Mouse (Mus musculus) embryonic stem cell, embryonic (primary cell): Measurements from ENCODE around the gene Epha3.

ENCODE experiments used
- CTCF ChIA-PET, 4 experiments: fragments of 300-600 bp in 2 of 4; fragments of 350-600 bp in 2 of 4; sonication (Branson Sonifier 250); formaldehyde crosslinking; loops; one replicate each; lab custom pipeline; 2022; ENCODE audit warnings: inconsistent platforms in 2 of 4; lab: Charles Lee
- POLR2A ChIA-PET, 4 experiments: fragments of 300-600 bp in 2 of 4; fragments of 350-600 bp in 2 of 4; sonication (Branson Sonifier 250); formaldehyde crosslinking; loops; one replicate each; lab custom pipeline; 2022; ENCODE audit warnings: antibody characterized with exemption in 4 of 4, inconsistent platforms in 1 of 4; lab: Charles Lee

The Epha3 gene

DNA sequence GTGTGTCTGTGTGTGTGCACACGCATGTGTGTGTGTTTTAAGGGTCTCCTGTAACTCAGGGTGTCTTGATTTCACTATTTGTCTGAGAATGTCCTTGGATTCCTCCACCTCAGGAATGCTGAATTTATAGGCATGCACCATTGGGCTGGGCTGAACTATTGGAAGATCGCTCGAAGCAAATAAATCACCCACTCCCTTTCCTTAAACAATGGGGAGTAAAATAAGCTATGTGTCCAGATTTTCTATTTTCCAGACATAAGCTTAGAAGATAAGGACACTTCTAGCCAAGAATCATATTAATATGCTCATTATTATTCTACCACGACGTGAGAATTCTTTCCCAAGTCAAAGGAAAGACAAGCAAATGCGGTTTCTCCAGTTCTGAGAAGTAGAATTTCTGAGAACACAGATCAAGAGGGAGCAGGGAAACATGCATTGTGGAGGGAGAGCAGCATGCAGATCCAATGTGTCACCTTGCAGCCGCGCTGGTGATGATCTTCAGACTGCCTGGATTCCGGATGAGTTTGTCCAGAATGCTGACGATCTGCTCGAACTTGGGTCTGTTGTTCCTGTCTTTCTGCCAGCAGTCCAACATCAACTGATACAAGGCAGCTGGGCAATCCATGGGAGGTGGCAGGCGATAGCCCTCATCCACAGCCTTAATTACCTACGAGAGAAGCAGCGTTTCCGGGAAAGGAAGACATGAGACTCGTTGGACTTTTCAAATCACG is 297.7 kb downstream of the Epha3 start:
- POLR2A ChIA-PET = no interaction called here
- CTCF ChIA-PET = no interaction called here

DNA sequence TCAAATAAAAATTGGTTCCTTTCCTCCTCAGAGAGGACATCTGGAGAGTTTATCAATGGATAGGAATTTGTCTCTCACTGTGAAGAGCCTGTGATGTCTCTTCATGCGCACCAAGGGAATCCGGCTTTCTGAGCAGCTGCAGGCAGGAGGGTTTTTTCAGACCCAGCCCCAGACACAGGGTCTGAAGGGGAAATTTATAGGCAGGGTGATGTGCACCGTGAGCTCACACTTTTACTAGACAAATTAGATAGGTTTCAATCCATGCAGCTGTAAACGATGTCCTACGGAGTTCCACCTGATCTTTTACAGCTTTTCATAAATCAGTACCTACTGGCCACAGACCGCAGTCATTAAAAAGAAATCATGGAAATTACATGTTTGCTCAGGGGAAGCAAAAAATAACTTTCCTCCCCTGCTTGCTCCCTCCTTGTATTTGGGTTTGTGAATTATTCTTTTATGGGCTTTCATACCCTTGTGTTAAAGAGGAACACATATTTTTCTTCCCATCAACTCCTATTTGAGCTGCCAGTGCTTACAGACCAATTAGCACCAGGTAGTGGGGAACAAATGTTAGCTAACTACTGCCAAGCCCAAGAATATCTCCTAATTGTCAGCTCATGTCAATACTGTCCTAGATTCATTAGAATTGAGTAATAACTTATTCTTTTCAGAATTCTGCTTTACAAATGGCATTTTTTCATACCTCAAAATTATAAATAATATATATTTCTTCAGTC is 307.4 kb downstream of the Epha3 start:
- ChIA-PET CTCF (no interaction called here), POLR2A (no interaction called here)

DNA sequence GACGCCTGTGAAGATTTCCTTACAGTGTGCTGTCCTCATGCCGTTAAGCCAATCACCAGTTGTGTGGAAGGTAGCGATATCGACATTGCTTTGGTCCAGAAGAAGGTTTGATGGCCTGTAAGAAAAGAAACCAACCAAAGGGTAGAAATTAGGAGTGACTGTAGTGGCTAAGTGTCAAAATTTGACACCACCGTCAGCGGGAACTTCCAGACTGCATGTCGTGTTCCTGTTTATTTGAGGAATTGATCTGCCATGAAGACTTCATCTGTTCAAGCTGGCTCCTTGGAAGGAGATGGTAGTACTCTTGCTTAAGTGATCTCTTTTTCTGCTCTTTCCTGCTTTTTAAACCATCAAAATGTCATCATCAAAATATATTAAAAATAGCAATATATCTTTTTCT is 311.4 kb downstream of the Epha3 start:
- POLR2A ChIA-PET = no interaction called here
- CTCF ChIA-PET = no interaction called here

DNA sequence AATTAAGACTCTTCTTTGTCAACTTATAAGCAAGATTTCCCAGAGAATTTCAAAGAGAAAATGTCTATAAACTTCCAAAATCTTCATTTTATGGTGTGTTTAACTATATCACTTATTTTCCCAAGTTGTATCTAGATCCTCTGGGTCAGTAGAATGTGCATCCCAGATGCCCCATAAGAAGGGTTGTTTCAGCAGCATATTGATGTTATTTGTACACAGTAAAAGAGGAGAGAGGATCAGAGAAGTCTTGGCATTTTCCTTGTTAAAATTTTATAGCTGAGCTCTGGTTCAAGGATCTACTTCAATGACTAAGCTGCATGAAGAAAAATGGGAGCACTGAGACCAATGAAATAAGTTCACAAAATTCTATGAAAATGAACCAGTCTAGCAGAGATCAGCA is 324.5 kb downstream of the Epha3 start:
- ChIA-PET POLR2A (no interaction called here), CTCF (no interaction called here)

DNA sequence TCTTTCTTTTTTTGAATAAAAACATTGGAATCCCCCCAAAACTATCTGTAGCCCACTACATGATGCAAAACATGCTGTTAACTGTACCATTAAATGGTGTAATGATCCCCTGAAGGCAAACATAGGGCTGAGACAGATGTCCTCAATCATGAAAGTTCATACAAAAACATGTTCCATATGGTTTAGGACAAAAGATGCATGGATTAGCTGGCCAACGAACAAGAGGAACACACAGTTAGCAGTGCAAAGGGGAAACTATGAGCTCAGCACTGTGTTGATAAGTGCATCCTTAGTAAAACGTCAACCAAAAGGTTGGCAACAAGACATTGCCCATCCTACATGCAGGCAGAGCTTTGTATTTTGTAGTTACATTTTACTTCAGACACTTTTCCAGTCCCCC is 335.2 kb downstream of the Epha3 start:
- POLR2A ChIA-PET = no interaction called here

DNA sequence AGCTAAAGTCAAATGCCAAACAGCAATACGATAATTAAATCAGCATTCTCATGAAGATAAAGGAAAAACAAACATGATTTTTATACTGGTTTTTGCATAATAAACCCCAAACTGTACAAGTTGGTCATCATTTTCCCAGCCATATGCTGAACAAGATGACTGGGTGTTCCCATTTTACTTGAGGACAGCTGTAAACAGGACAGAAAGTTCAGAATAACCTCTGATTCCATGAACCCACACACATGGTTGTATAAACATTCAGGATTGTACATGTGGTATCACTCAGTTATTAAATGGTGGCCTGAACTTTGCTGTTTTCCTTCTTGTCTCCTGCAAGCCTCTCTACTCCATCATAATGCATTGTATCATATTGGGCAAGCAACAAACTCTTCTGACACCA is 346.3 kb downstream of the Epha3 start:
- ChIA-PET POLR2A (no interaction called here), CTCF (no interaction called here)

More for the DNA sequence above, 335.2 kb downstream of the Epha3 start:
- CTCF ChIA-PET = no interaction called here

DNA sequence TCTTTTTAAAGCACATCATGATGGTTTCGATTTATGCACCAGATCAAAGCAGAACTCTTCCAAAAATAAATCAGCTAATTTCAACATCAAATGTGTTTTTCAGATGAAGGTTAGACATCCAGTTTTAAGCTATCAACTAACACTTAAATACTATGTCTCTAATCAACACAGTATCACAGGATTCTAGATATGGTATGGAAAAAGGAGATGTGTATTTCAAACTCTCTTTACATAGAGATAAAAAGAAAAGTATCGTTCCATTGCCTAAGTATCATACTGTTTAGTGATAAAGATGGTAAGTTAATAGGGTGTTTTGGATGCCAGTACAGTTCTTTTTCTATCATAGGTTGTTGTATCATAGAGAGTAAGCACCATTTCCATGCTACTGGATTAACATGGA is 353.9 kb downstream of the Epha3 start:
- ChIA-PET CTCF (no interaction called here), POLR2A (no interaction called here)

DNA sequence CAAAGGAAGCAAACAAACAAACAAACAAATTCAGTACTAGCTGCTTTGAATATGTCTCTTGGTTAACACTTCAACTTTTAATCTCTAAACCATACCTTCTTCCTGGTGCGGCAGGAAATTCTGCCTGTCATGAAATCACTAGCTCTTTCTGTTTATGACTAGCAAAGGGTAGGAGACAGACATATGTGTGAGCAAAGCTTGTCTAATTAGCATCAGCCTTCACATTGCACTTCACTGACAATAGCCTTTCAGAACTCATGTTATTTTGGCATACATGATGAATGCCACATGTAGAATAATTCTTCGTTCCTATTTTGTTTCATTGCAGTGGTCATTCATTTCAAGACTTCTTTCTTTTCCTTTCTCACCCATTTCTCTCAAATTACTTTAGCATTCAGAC is 357.5 kb downstream of the Epha3 start:
- ChIA-PET CTCF (no interaction called here), POLR2A (no interaction called here)

DNA sequence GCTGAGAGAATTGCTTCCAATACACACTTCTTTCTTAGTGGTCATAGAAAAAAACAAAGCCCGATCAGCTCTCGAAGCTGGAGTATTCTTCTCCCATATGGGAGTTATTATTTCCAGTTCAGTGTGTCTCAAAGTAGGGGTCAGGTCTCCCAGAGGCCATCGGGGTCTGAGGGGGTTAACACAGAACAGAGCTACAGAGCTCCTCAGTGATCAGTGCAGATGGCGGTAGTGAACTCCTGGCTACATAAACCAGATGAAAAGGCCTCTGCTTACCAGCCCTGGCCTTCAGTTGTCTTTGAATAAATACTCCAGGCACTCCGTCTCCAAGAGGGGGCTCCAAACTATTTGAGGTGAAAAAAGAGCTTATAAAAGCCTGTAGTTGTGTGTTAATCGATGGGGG is 362.5 kb downstream of the Epha3 start:
- ChIA-PET CTCF (no interaction called here), POLR2A (no interaction called here)

DNA sequence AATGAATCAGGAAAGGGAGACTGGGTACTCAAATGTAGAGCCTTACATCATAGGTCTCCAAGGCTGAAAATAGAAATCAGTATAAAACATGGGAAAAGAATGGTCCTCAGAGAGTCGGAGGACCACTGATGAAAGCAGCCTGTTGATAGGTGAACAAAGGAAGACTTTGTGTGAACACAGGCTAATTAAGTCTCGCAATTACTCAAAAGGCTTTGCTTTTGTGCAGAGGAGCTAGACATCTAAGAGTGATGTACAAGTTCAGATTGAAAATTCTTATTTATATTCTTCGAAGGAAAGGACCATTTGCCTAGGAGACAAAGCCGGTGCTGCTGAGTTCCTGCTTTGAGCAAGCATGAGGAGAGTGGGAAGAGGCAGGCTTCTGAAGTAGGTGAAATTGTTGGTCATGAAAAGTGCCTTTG is 363.0 kb downstream of the Epha3 start:
- CTCF ChIA-PET = no interaction called here
- POLR2A ChIA-PET = no interaction called here
